Mouse (Mus musculus): ENCODE data around the gene Dst. TPM values are rescaled to one million over a fixed set of nuclear protein-coding genes. Genes with fewer than 3 reads are reported as not detected.
A peak's percentile ranks its signal among the peaks of the same experiment; 100 is the strongest.

The Dst gene
- polyA plus RNA-seq, 1 experiment from 2014 or later: 23.5 TPM

- Histone ChIP-seq H3K4me1 (peaks cover 29% of the 10 kb centered on the region), H3K4me2 (replicated peaks) (no peak overlapping the region), H3K9ac (no peak overlapping the region), H3K4me3 (no peak overlapping the region), H3K36me3 (no peaks in the 10 kb centered on the region), H3K9me3 (no peaks in the 10 kb centered on the region), H3K27ac (no peak overlapping the region), H3K27me3 (no peaks in the 10 kb centered on the region)
- no peak for ATAC-seq (ENCODE audit: low FRiP score, low read depth)
- 85% methylated on average over 9 of the region's 9 CpGs for WGBS
Observed at GRCm38 (mm10) chr1:34117056-34117455, 209.0 kb downstream of the Dst start.

GRCm38 (mm10) chr1:34117709-34118108, 209.7 kb downstream of the Dst start:
- Histone ChIP-seq H3K9ac (no peak overlapping the region), H3K36me3 (no peaks in the 10 kb centered on the region), H3K9me3 (no peaks in the 10 kb centered on the region), H3K27ac (no peak overlapping the region), H3K4me2 (replicated peaks) (no peak overlapping the region), H3K4me3 (no peak overlapping the region), H3K4me1 (peaks cover 31% of the 10 kb centered on the region), H3K27me3 (no peaks in the 10 kb centered on the region)
- ATAC-seq (ENCODE audit: low FRiP score, low read depth): no peak
- WGBS: 29% methylated on average over 3 of the region's 3 CpGs

- peaks cover 31% of the 10 kb centered on the region for H3K4me1 ChIP-seq
- no peak overlapping the region for H3K9ac ChIP-seq
- no peak for ATAC-seq (ENCODE audit: low FRiP score, low read depth)
- 86% methylated on average over 6 of the region's 6 CpGs for WGBS
- no peaks in the 10 kb centered on the region for H3K27me3 ChIP-seq
- no peaks in the 10 kb centered on the region for H3K36me3 ChIP-seq
- H3K4me3 ChIP-seq: no peak overlapping the region
- H3K27ac ChIP-seq: no peak overlapping the region
- no peak overlapping the region for H3K4me2 ChIP-seq (replicated peaks)
- no peaks in the 10 kb centered on the region for H3K9me3 ChIP-seq
Observed at GRCm38 (mm10) chr1:34120066-34120465, 212.0 kb downstream of the Dst start.

- Histone ChIP-seq H3K36me3 (no peaks in the 10 kb centered on the region), H3K4me1 (peaks cover 31% of the 10 kb centered on the region), H3K27ac (0 out of 2 replicates have a peak overlapping the region, but pooled peaks have one; percentile 53), H3K4me3 (peak overlapping the region; percentile 24; the same call in 1 of the 2 replicates), H3K27me3 (no peaks in the 10 kb centered on the region), H3K9ac (no peak overlapping the region), H3K4me2 (replicated peaks) (peak overlapping the region; percentile 57), H3K9me3 (no peaks in the 10 kb centered on the region)
- no peak for ATAC-seq (ENCODE audit: low FRiP score, low read depth)
- WGBS: 54% methylated on average over 6 of the region's 6 CpGs
Observed at GRCm38 (mm10) chr1:34120602-34121001, 212.6 kb downstream of the Dst start.

- peaks cover 26% of the 10 kb centered on the region for H3K4me1 ChIP-seq
- H3K27ac ChIP-seq: peak overlapping the region; percentile 53; the same call in 1 of the 2 replicates
- no peaks in the 10 kb centered on the region for H3K9me3 ChIP-seq
- H3K9ac ChIP-seq: peak overlapping the region; percentile 40
- H3K4me3 ChIP-seq: peak overlapping the region; percentile 24
- 51% methylated on average over 29 of the region's 29 CpGs for WGBS
- ATAC-seq (ENCODE audit: low FRiP score, low read depth): peak; percentile 65
- H3K27me3 ChIP-seq: no peaks in the 10 kb centered on the region
- H3K36me3 ChIP-seq: no peaks in the 10 kb centered on the region
- H3K4me2 ChIP-seq (replicated peaks): peak overlapping the region; percentile 57
Observed at GRCm38 (mm10) chr1:34121157-34122015, 213.4 kb downstream of the Dst start.

- Histone ChIP-seq H3K4me2 (replicated peaks) (no peak overlapping the region), H3K9ac (no peak overlapping the region), H3K36me3 (no peaks in the 10 kb centered on the region), H3K9me3 (no peaks in the 10 kb centered on the region), H3K4me1 (peaks cover 22% of the 10 kb centered on the region), H3K27me3 (no peaks in the 10 kb centered on the region), H3K4me3 (no peak overlapping the region), H3K27ac (no peak overlapping the region)
- WGBS: 94% methylated on average over 6 of the region's 6 CpGs
- no peak for ATAC-seq (ENCODE audit: low FRiP score, low read depth)
Observed at GRCm38 (mm10) chr1:34122198-34122597, 214.2 kb downstream of the Dst start.

- no peaks in the 10 kb centered on the region for H3K9me3 ChIP-seq
- no peaks in the 10 kb centered on the region for H3K27me3 ChIP-seq
- peaks cover 26% of the 10 kb centered on the region for H3K4me1 ChIP-seq
- no peak overlapping the region for H3K4me2 ChIP-seq (replicated peaks)
- no peak overlapping the region for H3K4me3 ChIP-seq
- no peaks in the 10 kb centered on the region for H3K36me3 ChIP-seq
- no peak overlapping the region for H3K9ac ChIP-seq
- H3K27ac ChIP-seq: no peak overlapping the region
- WGBS: 88% methylated on average over 1 of the region's 1 CpGs
- no peak for ATAC-seq (ENCODE audit: low FRiP score, low read depth)
Observed at GRCm38 (mm10) chr1:34122905-34123304, 214.9 kb downstream of the Dst start.

- Histone ChIP-seq H3K9ac (no peak overlapping the region), H3K36me3 (no peaks in the 10 kb centered on the region), H3K27me3 (no peaks in the 10 kb centered on the region), H3K9me3 (no peaks in the 10 kb centered on the region), H3K27ac (no peak overlapping the region), H3K4me2 (replicated peaks) (no peak overlapping the region), H3K4me3 (no peak overlapping the region), H3K4me1 (peaks cover 27% of the 10 kb centered on the region)
- no peak for ATAC-seq (ENCODE audit: low FRiP score, low read depth)
- 73% methylated on average over 5 of the region's 5 CpGs for WGBS
Observed at GRCm38 (mm10) chr1:34123334-34123733, 215.3 kb downstream of the Dst start.

GRCm38 (mm10) chr1:34124376-34124775, 216.4 kb downstream of the Dst start:
- no peak overlapping the region for H3K4me2 ChIP-seq (replicated peaks)
- no peak overlapping the region for H3K9ac ChIP-seq
- ATAC-seq (ENCODE audit: low FRiP score, low read depth): no peak
- H3K9me3 ChIP-seq: no peaks in the 10 kb centered on the region
- peaks cover 27% of the 10 kb centered on the region for H3K4me1 ChIP-seq
- no peak overlapping the region for H3K27ac ChIP-seq
- no peaks in the 10 kb centered on the region for H3K36me3 ChIP-seq
- H3K4me3 ChIP-seq: no peak overlapping the region
- H3K27me3 ChIP-seq: no peaks in the 10 kb centered on the region
- 91% methylated on average over 7 of the region's 7 CpGs for WGBS

GRCm38 (mm10) chr1:34125148-34125547, 217.1 kb downstream of the Dst start:
- H3K4me1 ChIP-seq: peaks cover 24% of the 10 kb centered on the region
- 93% methylated on average over 5 of the region's 5 CpGs for WGBS
- no peaks in the 10 kb centered on the region for H3K36me3 ChIP-seq
- no peak overlapping the region for H3K27ac ChIP-seq
- no peak overlapping the region for H3K4me3 ChIP-seq
- H3K27me3 ChIP-seq: no peaks in the 10 kb centered on the region
- ATAC-seq (ENCODE audit: low FRiP score, low read depth): no peak
- H3K9me3 ChIP-seq: no peaks in the 10 kb centered on the region
- no peak overlapping the region for H3K4me2 ChIP-seq (replicated peaks)
- no peak overlapping the region for H3K9ac ChIP-seq

- ATAC-seq (ENCODE audit: low FRiP score, low read depth): peak; percentile 59; the same call in 1 of the 2 replicates
- Histone ChIP-seq H3K4me2 (replicated peaks) (no peak overlapping the region), H3K36me3 (no peaks in the 10 kb centered on the region), H3K4me1 (peaks cover 7% of the 10 kb centered on the region), H3K9ac (no peak overlapping the region), H3K4me3 (no peak overlapping the region), H3K27me3 (no peaks in the 10 kb centered on the region), H3K9me3 (no peaks in the 10 kb centered on the region), H3K27ac (no peak overlapping the region)
- 44% methylated on average over 15 of the region's 15 CpGs for WGBS
Observed at GRCm38 (mm10) chr1:34127714-34128474, 219.9 kb downstream of the Dst start.

GRCm38 (mm10) chr1:34128796-34129195, 220.8 kb downstream of the Dst start:
- Histone ChIP-seq H3K4me3 (no peak overlapping the region), H3K36me3 (no peaks in the 10 kb centered on the region), H3K9ac (no peak overlapping the region), H3K27ac (no peak overlapping the region), H3K4me1 (peaks cover 16% of the 10 kb centered on the region), H3K9me3 (no peaks in the 10 kb centered on the region), H3K27me3 (no peaks in the 10 kb centered on the region), H3K4me2 (replicated peaks) (no peak overlapping the region)
- no peak for ATAC-seq (ENCODE audit: low FRiP score, low read depth)
- WGBS: 81% methylated on average over 2 of the region's 2 CpGs

Measured in limb, embryonic 13.5 days (tissue).